Mouse (Mus musculus) forebrain, embryonic 13.5 days (tissue): ENCODE results near the gene Vmn1r11. TPM values are rescaled to one million over a fixed set of nuclear protein-coding genes. Genes with fewer than 3 reads are reported as not detected.

Source experiments
- ATAC-seq: fragments of 200-750 bp; cut with Nextera tagmentation; 2 replicates; pipeline ENCODE4 v1.8.0; 2017
- H3K27ac ChIP-seq: fragments of 300-500 bp; sonication (generic); 2 replicates; pipeline ENCODE4 v1.5.1; 2015; ENCODE audit warnings: inconsistent platforms, mild to moderate bottlenecking, moderate library complexity
- H3K27me3 ChIP-seq: fragments of 300-500 bp; sonication (generic); 2 replicates; pipeline ENCODE4 v1.6.1; 2015; ENCODE audit warnings: mild to moderate bottlenecking, inconsistent platforms
- H3K36me3 ChIP-seq: fragments of 300-500 bp; sonication (generic); 2 replicates; pipeline ENCODE4 v1.6.1; 2015; ENCODE audit warnings: mild to moderate bottlenecking, inconsistent platforms; ENCODE audit not compliant: poor library complexity, severe bottlenecking
- H3K4me1 ChIP-seq: fragments of 300-500 bp; sonication (generic); 2 replicates; pipeline ENCODE4 v1.6.1; 2015; ENCODE audit warnings: inconsistent platforms
- H3K4me2 ChIP-seq: fragments of 300-500 bp; sonication (generic); 2 replicates; pipeline ENCODE4 v1.6.1; 2015; ENCODE audit warnings: inconsistent platforms, mild to moderate bottlenecking, moderate library complexity
- H3K4me3 ChIP-seq: fragments of 300-500 bp; sonication (generic); 2 replicates; pipeline ENCODE4 v1.5.1; 2015; ENCODE audit warnings: mild to moderate bottlenecking, inconsistent platforms
- H3K9ac ChIP-seq: fragments of 300-500 bp; sonication (generic); 2 replicates; pipeline ENCODE4 v1.6.1; 2015; ENCODE audit warnings: mild to moderate bottlenecking, inconsistent platforms
- H3K9me3 ChIP-seq: fragments of 300-500 bp; sonication (generic); replicated peaks from 2 replicates; pipeline ENCODE4 v1.6.1; 2016; ENCODE audit warnings: inconsistent platforms
- WGBS: fragments of 180-500 bp; shearing (Covaris S2); methylation state at CpG from one replicate; pipeline ENCODE4 v1.1.7; 2015; 5-methylcytosine and 5-hydroxymethylcytosine counted together
- polyA plus RNA-seq: library from polyadenylated mRNA; unstranded; fragments of >200 nt; fragmentation: Nextera tagmentation; extraction: Ambion mirVana; gene quantifications from 2 replicates; pipeline ENCODE4 v1.2.1, GENCODE M21; 2015

Vmn1r11 gene
- not detected in 2 replicates for polyA plus RNA-seq

DNA sequence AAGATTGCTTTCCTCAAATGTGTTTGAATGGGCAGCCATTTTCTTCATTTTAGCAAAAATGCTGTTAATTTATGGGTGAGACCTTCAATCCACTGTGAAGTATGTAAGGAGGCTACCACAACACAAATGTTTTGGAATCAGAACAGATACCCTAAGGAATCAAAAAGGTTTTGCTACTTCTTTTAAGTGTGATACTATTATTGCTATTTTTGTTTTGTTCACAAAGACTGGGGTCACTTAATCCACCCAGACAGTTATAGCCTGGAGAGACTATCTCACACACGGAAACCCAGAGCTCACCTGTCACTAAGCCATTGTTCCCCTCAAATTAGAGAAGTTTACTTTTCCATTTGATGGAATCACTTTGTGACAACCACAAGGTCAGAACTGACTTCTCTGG, at the start of gene Vmn1r11:
Vmn1r11 (plus strand) TSS at position 301 of the 400 bp plus-strand sequence.
- H3K9me3 ChIP-seq: no peaks in the 10 kb centered on the region
- H3K9ac ChIP-seq: no peak within 1 kb of the TSS
- H3K27ac ChIP-seq: no peak within 1 kb of the TSS
- H3K4me2 ChIP-seq: no peak within 1 kb of the TSS
- no peak within 1 kb of the TSS for H3K4me3 ChIP-seq
- H3K27me3 ChIP-seq: no peaks in the 10 kb centered on the region
- H3K36me3 ChIP-seq: no peaks in the 10 kb centered on the region
- WGBS: 85% methylated on average over 1 of the region's 1 CpGs
- H3K4me1 ChIP-seq: no peaks in the 10 kb centered on the region
- no peak for ATAC-seq

DNA sequence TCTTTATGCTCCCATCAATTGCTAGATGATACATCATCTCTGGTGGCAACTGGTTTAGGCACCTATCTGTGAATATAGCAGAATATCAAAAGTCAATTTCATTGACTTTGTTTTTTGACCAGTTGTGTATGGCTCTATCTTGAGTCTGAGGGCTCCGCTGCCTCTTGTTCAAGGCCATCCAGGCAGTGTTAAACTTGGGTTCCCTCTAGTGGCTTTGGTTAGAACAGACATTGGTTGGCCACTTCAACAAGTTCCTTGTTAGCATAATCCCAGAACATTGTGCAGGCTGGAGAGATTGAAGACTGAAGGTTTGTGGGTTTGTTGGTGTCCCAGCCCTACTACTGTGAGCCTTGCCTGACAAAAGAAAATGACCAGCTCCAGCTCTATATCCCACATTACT, 26.9 kb upstream of the Vmn1r11 start:
- ATAC-seq: no peak
- Histone ChIP-seq H3K36me3 (no peaks in the 10 kb centered on the region), H3K4me1 (no peaks in the 10 kb centered on the region), H3K9ac (no peak overlapping the region), H3K4me2 (no peak overlapping the region), H3K27ac (no peak overlapping the region), H3K27me3 (no peaks in the 10 kb centered on the region), H3K9me3 (no peaks in the 10 kb centered on the region), H3K4me3 (no peak overlapping the region)
- 67% methylated on average over 1 of the region's 1 CpGs for WGBS

DNA sequence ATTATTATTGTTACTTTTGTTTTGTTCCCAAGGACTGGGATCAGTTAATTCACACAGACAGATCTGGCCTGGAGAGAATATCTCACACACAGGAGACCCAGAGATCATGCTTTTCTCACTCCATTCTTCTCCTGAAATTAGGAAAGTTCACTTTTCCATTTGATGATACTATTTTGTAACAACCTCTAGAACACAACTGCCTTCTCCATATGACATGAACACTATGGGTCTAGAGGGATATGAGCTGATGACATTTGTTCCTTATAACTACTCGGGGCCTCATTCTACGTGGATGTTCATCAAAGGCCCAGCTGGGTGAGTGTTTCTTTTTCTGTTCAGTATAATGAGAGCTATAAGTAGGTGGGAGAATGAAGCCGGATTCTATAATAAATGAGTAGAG, 24.1 kb upstream of the Vmn1r11 start, which contains the start of gene Vmn1r10:
Vmn1r10 (plus strand) TSS at position 301 of the 400 bp plus-strand sequence.
- WGBS: 83% methylated on average over 3 of the region's 3 CpGs
- no peak within 1 kb of the TSS for H3K27ac ChIP-seq
- no peak within 1 kb of the TSS for H3K4me2 ChIP-seq
- no peak within 1 kb of the TSS for H3K9ac ChIP-seq
- no peaks in the 10 kb centered on the region for H3K9me3 ChIP-seq
- H3K4me1 ChIP-seq: no peaks in the 10 kb centered on the region
- no peak for ATAC-seq
- H3K36me3 ChIP-seq: no peaks in the 10 kb centered on the region
- no peak within 1 kb of the TSS for H3K4me3 ChIP-seq
- no peaks in the 10 kb centered on the region for H3K27me3 ChIP-seq

DNA sequence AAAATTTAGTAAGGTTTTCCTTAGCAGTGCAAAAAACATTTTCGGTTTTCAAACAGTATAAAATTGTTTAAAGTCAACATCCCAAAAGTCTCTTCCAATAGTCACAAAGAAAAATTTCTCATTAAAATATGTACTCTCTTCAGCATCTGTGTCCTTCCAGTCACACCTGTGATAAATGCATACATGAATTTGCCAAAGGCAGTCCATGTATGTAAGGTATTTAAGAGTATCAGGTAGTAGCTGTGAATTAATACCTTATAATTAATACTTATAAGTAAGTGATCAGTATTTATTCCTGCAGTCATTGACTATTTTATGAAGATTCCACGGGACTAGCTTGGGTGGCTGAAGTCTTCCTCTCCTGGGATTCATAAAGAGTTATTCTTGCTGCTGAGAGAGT, 23.4 kb downstream of the Vmn1r11 start, which contains the start of gene Vmn1r12:
Vmn1r12 (plus strand) TSS at position 301 of the 400 bp plus-strand sequence.
- WGBS: 91% methylated on average over 2 of the region's 2 CpGs
- H3K27ac ChIP-seq: no peak within 1 kb of the TSS
- H3K4me2 ChIP-seq: no peak within 1 kb of the TSS
- ATAC-seq: no peak
- H3K9ac ChIP-seq: no peak within 1 kb of the TSS
- no peaks in the 10 kb centered on the region for H3K36me3 ChIP-seq
- no peaks in the 10 kb centered on the region for H3K27me3 ChIP-seq
- H3K4me1 ChIP-seq: no peaks in the 10 kb centered on the region
- H3K4me3 ChIP-seq: no peak within 1 kb of the TSS
- no peaks in the 10 kb centered on the region for H3K9me3 ChIP-seq

Other genes with a start within 250 kb of the Vmn1r11 start
- 110 TPM in 2 replicates for gene Nt5c3, start 209.5 kb upstream of the Vmn1r11 start, polyA plus RNA-seq
- gene Vmn1r4, start 209.4 kb upstream of the Vmn1r11 start, polyA plus RNA-seq: 0.59 and 0.65 TPM in 2 replicates
- gene Vmn1r5, start 163.2 kb upstream of the Vmn1r11 start, polyA plus RNA-seq: not detected in 2 replicates
- gene Vmn1r6, start 136.2 kb upstream of the Vmn1r11 start, polyA plus RNA-seq: not detected in 2 replicates
- not detected in 2 replicates for gene Vmn1r7, start 108.1 kb upstream of the Vmn1r11 start, polyA plus RNA-seq
- gene Vmn1r8, start 101.2 kb upstream of the Vmn1r11 start, polyA plus RNA-seq: not detected in 2 replicates
- gene Vmn1r9, start 66.7 kb upstream of the Vmn1r11 start, polyA plus RNA-seq: not detected in 2 replicates
- gene Vmn1r10, start 24.0 kb upstream of the Vmn1r11 start, polyA plus RNA-seq: not detected in 2 replicates
- not detected in 2 replicates for gene Vmn1r12, start 23.5 kb downstream of the Vmn1r11 start, polyA plus RNA-seq
- gene Vmn1r13, start 69.8 kb downstream of the Vmn1r11 start, polyA plus RNA-seq: not detected in 2 replicates
- gene Vmn1r14, start 98.2 kb downstream of the Vmn1r11 start, polyA plus RNA-seq: not detected in 2 replicates
- not detected in 2 replicates for gene Vmn1r15, start 124.5 kb downstream of the Vmn1r11 start, polyA plus RNA-seq
- not detected in 2 replicates for gene Vmn1r16, start 196.0 kb downstream of the Vmn1r11 start, polyA plus RNA-seq
- gene Vmn1r17, start 230.3 kb downstream of the Vmn1r11 start, polyA plus RNA-seq: not detected in 2 replicates